Mouse (Mus musculus) CH12.LX (cell line): ENCODE measurements around the gene Bcl7b.

Experiments used
- CTCF ChIP-seq, 2 experiments: IDR thresholded peaks in 1 of 2; conservative IDR thresholded peaks in 1 of 2; 2 replicates each; pipeline ENCODE4 v1.5.1; 2011 to 2012; ENCODE audit warnings: low read depth in 2 of 2, low read length in 2 of 2, improper control_type of control experiment in 1 of 2, inconsistent platforms in 1 of 2, mild to moderate bottlenecking in 1 of 2, moderate library complexity in 1 of 2
- GABPA ChIP-seq: IDR thresholded peaks from 2 replicates; pipeline ENCODE4 v1.6.1; 2012; ENCODE audit warnings: low read depth, low read length, improper control_type of control experiment, inconsistent platforms; ENCODE audit not compliant: insufficient replicate concordance
- HCFC1 ChIP-seq: IDR thresholded peaks from 2 replicates; pipeline ENCODE4 v1.6.1; 2012; ENCODE audit warnings: low read depth, mild to moderate bottlenecking, inconsistent platforms, low read length, improper control_type of control experiment
- JUND ChIP-seq: conservative IDR thresholded peaks from 2 replicates; pipeline ENCODE4 v1.6.1; 2011; ENCODE audit warnings: low read depth, low read length, improper control_type of control experiment
- MAFK ChIP-seq: IDR thresholded peaks from 2 replicates; pipeline ENCODE4 v1.6.1; 2011; ENCODE audit warnings: low read length, improper control_type of control experiment; ENCODE audit not compliant: insufficient replicate concordance
- MAX ChIP-seq: IDR thresholded peaks from 2 replicates; pipeline ENCODE4 v1.6.1; 2011; ENCODE audit warnings: low read length, improper control_type of control experiment
- PAX5 ChIP-seq: IDR thresholded peaks from 2 replicates; pipeline ENCODE4 v1.6.1; 2012; ENCODE audit warnings: low read length, inconsistent platforms, mixed read lengths
- POLR2A ChIP-seq: IDR thresholded peaks from 2 replicates; pipeline ENCODE4 v1.6.1; 2011; ENCODE audit warnings: low read depth, mild to moderate bottlenecking, improper control_type of control experiment, low read length
- POLR2AphosphoS2 ChIP-seq: IDR thresholded peaks from 2 replicates; pipeline ENCODE4 v1.6.1; 2011; ENCODE audit warnings: low read depth, low read length, improper control_type of control experiment
- SIN3A ChIP-seq: IDR thresholded peaks from 2 replicates; pipeline ENCODE4 v1.6.1; 2012; ENCODE audit warnings: low read length, improper control_type of control experiment, inconsistent platforms
- TBP ChIP-seq: conservative IDR thresholded peaks from 2 replicates; pipeline ENCODE4 v1.6.1; 2011; ENCODE audit warnings: low read depth, low read length, improper control_type of control experiment
- USF2 ChIP-seq: conservative IDR thresholded peaks from 2 replicates; pipeline ENCODE4 v1.6.1; 2011; ENCODE audit warnings: low read depth, low read length, improper control_type of control experiment
- ZC3H11A ChIP-seq: IDR thresholded peaks from 2 replicates; pipeline ENCODE4 v1.6.1; 2012; ENCODE audit warnings: low read depth, mild to moderate bottlenecking, inconsistent platforms, low read length, improper control_type of control experiment

DNA sequence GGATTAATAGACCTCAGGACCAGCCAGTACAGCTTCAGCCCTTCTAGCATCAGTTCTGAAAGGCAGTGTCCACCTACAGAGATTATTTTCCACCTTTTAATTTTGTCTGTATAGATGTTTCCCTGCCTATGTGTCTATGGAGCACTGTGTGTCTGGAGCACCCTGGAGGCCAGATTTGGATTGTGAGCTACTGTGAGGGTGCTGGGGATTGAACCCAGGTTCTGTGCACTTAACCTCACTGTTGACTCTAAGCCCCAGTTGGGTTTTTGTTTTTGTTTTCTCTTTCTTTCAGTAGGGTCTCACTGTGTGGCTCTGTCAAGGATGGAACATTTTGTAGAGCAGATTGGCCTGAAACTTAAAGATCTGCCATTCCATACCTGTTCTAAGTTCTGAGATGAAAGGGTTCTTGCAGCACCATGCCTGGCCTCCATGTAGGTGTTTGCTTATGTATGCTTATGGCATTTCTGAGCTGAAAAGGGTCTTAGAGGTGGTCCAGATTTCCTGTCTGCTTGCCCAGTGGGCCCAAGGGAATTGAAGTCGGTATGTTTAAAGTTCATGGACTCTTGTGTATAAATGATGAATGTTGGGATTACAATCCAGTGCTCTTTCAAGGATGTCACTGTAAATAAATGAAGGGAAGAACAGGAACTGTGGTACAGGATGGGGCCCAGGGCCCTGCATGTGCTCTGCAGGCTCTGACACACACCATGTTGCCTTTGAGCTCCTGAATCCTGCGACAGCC lies 21.4 kb downstream of the Bcl7b start:
- TF ChIP-seq CTCF (conservative IDR thresholded peaks at IDR 0.05 in 1 of 2, IDR thresholded peaks at IDR 0.05 in 1 of 2; ENCODE audit: low read depth in 2 of 2, low read length in 2 of 2) (no peak), MAX (no peak), PAX5 (no peak), HCFC1 (no peak), TBP (no peak), POLR2A (no peak), GABPA (no peak), ZC3H11A (no peak), SIN3A (peak; percentile 45; the same call in 1 of the 2 replicates), USF2 (no peak), POLR2AphosphoS2 (no peak), JUND (no peak), MAFK (no peak)
